In the genomic region with DNA sequence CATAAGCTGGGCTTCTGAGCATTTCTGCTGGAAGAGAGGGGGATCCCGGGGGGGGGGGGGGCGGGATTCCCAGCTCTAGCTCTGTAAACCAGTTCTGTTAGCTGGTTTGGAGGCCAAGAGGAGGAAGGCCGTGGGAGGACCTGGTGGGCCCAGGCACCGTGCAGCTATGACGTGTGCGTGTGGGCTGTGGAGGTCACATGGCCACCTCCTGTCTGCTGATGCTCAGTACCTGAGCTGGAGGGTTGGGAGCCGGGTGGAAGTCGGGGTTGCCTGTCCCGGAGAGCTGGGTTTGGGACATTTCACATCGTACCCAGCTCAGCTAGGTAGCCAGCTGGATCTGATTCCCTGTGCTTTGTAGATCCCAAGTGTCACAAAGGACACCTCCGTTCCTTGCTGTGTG, we compare ENCODE assay signal across 9 mouse cellular contexts. TPM values are rescaled to one million over a fixed set of nuclear protein-coding genes. Genes with fewer than 3 reads are reported as not detected.
DNase-seq lines count a peak whose midpoint lies in the region; ATAC-seq lines count a peak whose summit lies in the region.
"Had no signal": no experiment of that assay in that cellular context is flagged by ENCODE, and none has a peak within 500 bp of the region (broad histone marks: within the 10 kb centered on the region; RNA-seq: fewer than 3 reads in every experiment).

No protein-coding gene starts in this region.

- H3K4me2 ChIP-seq in embryonic facial prominence, embryonic 13.5 days: peak overlapping the region; percentile 88
- peak overlapping the region; percentile 70 for H3K4me2 ChIP-seq in hindbrain, embryonic 16.5 days (ENCODE audit: low read length)

- no peak for ATAC-seq in embryonic facial prominence, embryonic 13.5 days (ENCODE audit: insufficient number of reproducible peaks, insufficient read depth, low FRiP score, low TSS enrichment, low read depth)
- no peak for ATAC-seq in hindbrain, embryonic 16.5 days
- no peak for ATAC-seq in inflammation-experienced regulatory T-cells, adult 6 months
- ATAC-seq: Patski had no signal

- peak; percentile 64 for DNase-seq in layer of hippocampus, adult 9-11 months
- DNase-seq in layer of hippocampus, postnatal 10 days (ENCODE audit: low spot score in 2 of 2): no peak
- DNase-seq in right cerebral cortex, adult 2 months (ENCODE audit: low spot score in 2 of 2): peak; percentile 74 to 75
- DNase-seq in lung, postnatal 10 days: no peak
- no peak for DNase-seq in liver

- no peak overlapping the region for H3K9ac ChIP-seq in embryonic facial prominence, embryonic 13.5 days
- H3K9ac ChIP-seq in hindbrain, embryonic 16.5 days (ENCODE audit: low read depth, low read length): peak overlapping the region; percentile 90

- H3K27me3 ChIP-seq in embryonic facial prominence, embryonic 13.5 days: peaks cover 54% of the 10 kb centered on the region
- no peaks in the 10 kb centered on the region for H3K27me3 ChIP-seq in hindbrain, embryonic 16.5 days (replicated peaks; ENCODE audit: control insufficient read depth, insufficient read depth, low read length)
- H3K27me3 ChIP-seq: Patski had no signal

- WGBS in embryonic facial prominence, embryonic 13.5 days: 38% methylated on average over 10 of the region's 11 CpGs
- 28% methylated on average over 10 of the region's 11 CpGs for WGBS in hindbrain, embryonic 16.5 days

- no peak overlapping the region for H3K27ac ChIP-seq in embryonic facial prominence, embryonic 13.5 days
- H3K27ac ChIP-seq in hindbrain, embryonic 16.5 days (ENCODE audit: low read depth, low read length): peak overlapping the region; percentile 91; the same call in 1 of the 2 replicates

- H3K4me3 ChIP-seq in embryonic facial prominence, embryonic 13.5 days: peak overlapping the region; percentile 71; the same call in 1 of the 2 replicates
- peak overlapping the region; percentile 55 for H3K4me3 ChIP-seq in hindbrain, embryonic 16.5 days (ENCODE audit: low read length)

- no peaks in the 10 kb centered on the region for H3K36me3 ChIP-seq in embryonic facial prominence, embryonic 13.5 days
- no peaks in the 10 kb centered on the region for H3K36me3 ChIP-seq in hindbrain, embryonic 16.5 days (ENCODE audit: control insufficient read depth, insufficient read depth, low read length)

- no peaks in the 10 kb centered on the region for H3K9me3 ChIP-seq in embryonic facial prominence, embryonic 13.5 days
- H3K9me3 ChIP-seq in hindbrain, embryonic 16.5 days (ENCODE audit: control insufficient read depth, low read length): no peaks in the 10 kb centered on the region

- peaks cover 26% of the 10 kb centered on the region for H3K4me1 ChIP-seq in embryonic facial prominence, embryonic 13.5 days
- H3K4me1 ChIP-seq in hindbrain, embryonic 16.5 days (ENCODE audit: control insufficient read depth, insufficient read depth, low read depth, low read length): peaks cover 48% of the 10 kb centered on the region

RNA-seq across cellular contexts. Expression of a gene that starts 1.8 kb away (rescaled TPM):
- total RNA-seq in layer of hippocampus, postnatal 10 days (2021): 100 to 1,000 TPM; 536 to 566 TPM
- polyA plus RNA-seq in embryonic facial prominence, embryonic 13.5 days (2015; fragmentation: Nextera tagmentation; extraction: Ambion mirVana): 7.7 and 8.1 TPM in 2 replicates
- 137 and 140 TPM in 2 replicates for polyA plus RNA-seq in hindbrain, embryonic 16.5 days (2015; fragmentation: Nextera tagmentation; extraction: Ambion mirVana)
- 1 to 10 TPM in 1 of 3 experiments, under 1 TPM in 1, not detected in 1; 0.26 to 8.1 TPM for polyA plus RNA-seq in inflammation-experienced regulatory T-cells, adult 6 months (2017; shearing (Covaris generic))

Comparison
In these comparisons a context has a peak if more than half of its experiments do, and no peak if none do; other contexts are left out.
1. DNase-seq: peak in layer of hippocampus, adult 9-11 months (single experiment) and right cerebral cortex, adult 2 months (2 of 2); none in layer of hippocampus, postnatal 10 days (0 of 2), lung, postnatal 10 days (single experiment) and liver (single experiment).
2. RNA of a gene that starts 1.8 kb away (polyA plus RNA-seq): 137 to 140 TPM in hindbrain, embryonic 16.5 days; 7.7 to 8.1 TPM in embryonic facial prominence, embryonic 13.5 days and 0.26 to 8.1 TPM in inflammation-experienced regulatory T-cells, adult 6 months; every median in the first group is over 10 times any median in the second.